Mouse (Mus musculus) thymus, adult 2 months (tissue): Measurements from ENCODE around the gene Pex1.

Experiments
- CTCF ChIP-seq: fragments of 200-500 bp; IDR thresholded peaks from 2 replicates; pipeline ENCODE4 v1.5.1; 2012; ENCODE audit warnings: mild to moderate bottlenecking, control low read depth, low read length, moderate library complexity, borderline replicate concordance; ENCODE audit not compliant: control insufficient read depth, poor library complexity, insufficient read depth; ENCODE audit errors: extremely low read depth
- POLR2A ChIP-seq: fragments of 200-500 bp; IDR thresholded peaks from 2 replicates; pipeline ENCODE4 v1.6.1; 2012; ENCODE audit warnings: mild to moderate bottlenecking, low read length, control low read depth, moderate library complexity; ENCODE audit not compliant: control insufficient read depth, poor library complexity, insufficient read depth; ENCODE audit errors: extremely low read depth

DNA sequence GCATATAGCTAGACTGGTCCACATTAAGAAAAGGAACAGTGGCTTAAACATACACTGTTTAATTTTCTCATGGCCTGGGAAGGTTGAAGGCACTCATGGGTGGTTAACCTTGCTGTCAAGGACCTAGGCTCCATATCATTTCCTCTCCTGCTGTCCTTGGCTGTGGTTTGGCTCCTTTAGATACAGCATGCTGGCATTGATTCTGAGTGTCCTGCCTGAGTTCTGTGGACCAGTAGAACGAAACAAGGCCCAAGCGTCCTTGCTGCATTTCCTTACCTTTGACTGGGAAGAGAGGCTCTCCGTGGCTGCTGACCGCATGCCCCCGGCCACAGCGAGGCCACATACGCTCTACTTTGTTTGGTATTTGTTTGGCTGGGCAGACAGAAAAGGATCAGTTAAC lies 13.4 kb downstream of the Pex1 start:
- TF ChIP-seq CTCF (no peak), POLR2A (no peak)
